Mouse (Mus musculus): ENCODE results near the gene Supt20.
"Not testable (repeated sequence)": the region's sequence is repeated elsewhere in the genome, so short reads cannot be mapped to it uniquely, and the experiment has no call there.

Gene Supt20

GRCm38 (mm10) chr3:54699759-54700301, 7.2 kb downstream of the Supt20 start:
- intact Hi-C loops (cut with DNase I): no loop called here

DNA sequence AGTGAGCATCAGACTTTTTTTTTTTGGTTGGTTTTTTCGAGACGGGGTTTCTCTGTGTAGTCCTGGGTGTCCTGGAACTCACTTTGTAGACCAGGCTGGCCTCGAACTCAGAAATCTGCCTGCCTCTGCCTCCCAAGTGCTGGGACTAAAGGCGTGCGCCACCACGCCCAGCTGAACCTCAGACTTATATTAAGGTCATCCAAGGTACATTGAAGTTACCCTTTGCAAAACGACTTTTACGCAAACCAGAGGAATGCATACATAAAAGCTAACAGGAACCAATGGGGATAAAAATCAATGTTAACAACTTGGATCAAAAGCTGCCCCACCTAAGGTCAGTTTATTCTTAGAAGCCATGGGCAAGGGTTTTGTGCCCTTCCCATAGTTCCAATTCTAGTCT, 11.5 kb downstream of the Supt20 start:
- intact Hi-C loops (cut with DNase I): not testable (repeated sequence)

GRCm38 (mm10) chr3:54708972-54709371, 16.4 kb downstream of the Supt20 start:
- intact Hi-C loops (cut with DNase I): no loop called here

GRCm38 (mm10) chr3:54714253-54714652, 21.6 kb downstream of the Supt20 start, which contains the start of gene Gm21958:
TSS of gene Gm21958 (minus strand) at chr3:54714353.
- intact Hi-C loops (cut with DNase I): no loop called here

DNA sequence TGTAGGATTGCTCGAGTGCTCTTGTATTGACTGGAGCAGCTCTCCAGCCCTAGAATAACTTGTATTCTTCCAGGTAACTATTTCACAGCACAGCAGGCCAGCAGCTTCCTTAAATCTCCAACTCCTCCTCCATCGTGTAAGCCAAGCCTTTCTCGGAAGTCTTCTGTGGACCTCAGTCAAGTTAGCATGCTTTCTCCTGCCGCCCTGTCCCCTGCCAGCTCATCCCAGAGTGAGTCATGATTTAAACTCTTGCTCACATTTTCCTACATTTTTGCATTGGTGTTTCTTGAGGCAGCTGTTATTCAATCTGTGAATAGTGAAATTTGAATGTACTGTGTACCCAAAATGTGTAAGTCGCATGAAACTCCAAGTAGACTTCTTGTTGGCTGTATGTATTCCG, 22.9 kb downstream of the Supt20 start:
- intact Hi-C loops (cut with DNase I): no loop called here

- intact Hi-C loops (cut with DNase I): no loop called here
These were observed 24.7 kb downstream of the Supt20 start for GRCm38 (mm10) chr3:54717348-54717747.

DNA sequence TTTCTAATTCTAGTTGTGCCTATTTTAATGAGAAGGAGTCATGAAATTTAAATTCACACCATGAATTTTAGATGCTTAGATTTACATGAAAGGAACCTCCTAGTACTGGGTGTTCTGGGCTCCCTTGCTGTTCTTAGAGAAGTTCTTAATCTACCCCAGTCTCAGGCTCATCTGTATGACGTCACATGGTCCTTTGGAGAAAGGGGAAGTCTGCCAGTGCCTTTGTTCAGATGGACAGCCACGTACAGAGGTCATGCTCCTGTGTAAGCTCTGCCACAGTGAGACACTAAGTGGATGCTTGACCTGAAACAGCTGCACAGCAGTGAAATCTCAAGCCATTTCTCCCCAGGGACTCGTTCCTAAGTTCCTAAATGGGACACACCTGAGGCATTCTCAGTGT, 26.3 kb downstream of the Supt20 start:
- intact Hi-C loops (cut with DNase I): no loop called here

DNA sequence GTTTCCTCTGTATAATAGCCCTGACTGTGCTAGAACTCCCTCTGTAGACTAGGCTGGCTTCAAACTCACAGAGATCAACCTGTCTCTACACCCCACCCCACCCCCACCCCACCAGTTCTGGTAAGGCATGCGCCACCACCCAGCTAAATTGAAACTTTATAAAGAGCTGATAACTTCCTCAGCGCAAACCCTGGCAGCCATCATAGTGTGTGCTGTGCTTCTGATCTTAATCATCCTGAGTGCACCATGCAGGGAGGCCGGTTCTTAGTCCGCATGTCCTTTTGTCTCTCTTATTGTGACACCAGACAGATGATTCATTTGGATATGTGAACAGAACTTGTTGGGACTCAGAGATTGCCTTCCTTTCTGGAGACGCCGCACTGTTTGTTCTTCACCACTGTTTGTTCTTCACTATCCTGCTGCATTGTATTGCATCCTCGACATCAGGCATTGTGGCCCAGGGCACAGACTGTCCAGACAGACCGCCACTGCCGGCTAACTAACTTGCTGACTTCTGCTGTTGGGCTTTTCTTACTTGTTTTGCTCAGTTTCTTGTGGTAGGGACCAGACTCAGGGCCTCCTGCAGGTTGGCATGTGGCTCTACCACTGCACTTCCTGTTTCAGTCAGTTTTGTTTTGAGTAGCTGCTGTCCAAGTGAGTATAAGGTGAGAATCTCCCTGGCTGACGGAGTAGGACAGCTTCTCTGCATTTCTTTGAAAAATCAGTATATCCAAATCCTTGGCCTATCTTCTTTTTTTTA, 31.3 kb downstream of the Supt20 start:
- intact Hi-C loops (cut with DNase I): no loop called here

- intact Hi-C loops (cut with DNase I): no loop called here
These were observed 32.7 kb downstream of the Supt20 start for GRCm38 (mm10) chr3:54725344-54725743.

- intact Hi-C loops (cut with DNase I): no loop called here
These were observed 35.0 kb downstream of the Supt20 start for GRCm38 (mm10) chr3:54727588-54727987.

DNA sequence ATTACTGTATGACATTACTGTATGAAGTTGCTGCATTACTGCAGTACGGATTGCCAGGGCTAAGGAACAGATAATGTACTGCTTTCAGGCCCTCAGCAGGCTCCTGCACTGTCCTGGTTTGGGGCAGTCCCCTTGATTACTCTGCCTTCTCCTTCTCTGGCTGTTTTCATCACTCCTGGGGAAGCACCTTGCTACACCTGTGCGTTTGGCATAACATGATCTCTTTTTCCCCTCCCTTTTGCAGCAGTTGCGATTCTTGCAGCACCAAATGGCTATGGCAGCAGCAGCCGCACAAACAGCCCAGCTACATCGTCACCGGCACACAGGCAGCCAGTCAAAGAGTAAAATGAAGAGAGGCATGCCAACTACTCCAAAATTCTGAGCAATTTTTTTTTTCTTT, 35.5 kb downstream of the Supt20 start:
- intact Hi-C loops (cut with DNase I): no loop called here

GRCm38 (mm10) chr3:54731626-54732150, 39.1 kb downstream of the Supt20 start:
- intact Hi-C loops (cut with DNase I): no loop called here

GRCm38 (mm10) chr3:54732371-54732770, 39.8 kb downstream of the Supt20 start:
- intact Hi-C loops (cut with DNase I): no loop called here

GRCm38 (mm10) chr3:54734411-54735246, 42.0 kb downstream of the Supt20 start:
- intact Hi-C loops (cut with DNase I): loop anchor here (5.0 kb wide), 1 partner anchor 63 kb away; no protein-coding TSS in a partner anchor

DNA sequence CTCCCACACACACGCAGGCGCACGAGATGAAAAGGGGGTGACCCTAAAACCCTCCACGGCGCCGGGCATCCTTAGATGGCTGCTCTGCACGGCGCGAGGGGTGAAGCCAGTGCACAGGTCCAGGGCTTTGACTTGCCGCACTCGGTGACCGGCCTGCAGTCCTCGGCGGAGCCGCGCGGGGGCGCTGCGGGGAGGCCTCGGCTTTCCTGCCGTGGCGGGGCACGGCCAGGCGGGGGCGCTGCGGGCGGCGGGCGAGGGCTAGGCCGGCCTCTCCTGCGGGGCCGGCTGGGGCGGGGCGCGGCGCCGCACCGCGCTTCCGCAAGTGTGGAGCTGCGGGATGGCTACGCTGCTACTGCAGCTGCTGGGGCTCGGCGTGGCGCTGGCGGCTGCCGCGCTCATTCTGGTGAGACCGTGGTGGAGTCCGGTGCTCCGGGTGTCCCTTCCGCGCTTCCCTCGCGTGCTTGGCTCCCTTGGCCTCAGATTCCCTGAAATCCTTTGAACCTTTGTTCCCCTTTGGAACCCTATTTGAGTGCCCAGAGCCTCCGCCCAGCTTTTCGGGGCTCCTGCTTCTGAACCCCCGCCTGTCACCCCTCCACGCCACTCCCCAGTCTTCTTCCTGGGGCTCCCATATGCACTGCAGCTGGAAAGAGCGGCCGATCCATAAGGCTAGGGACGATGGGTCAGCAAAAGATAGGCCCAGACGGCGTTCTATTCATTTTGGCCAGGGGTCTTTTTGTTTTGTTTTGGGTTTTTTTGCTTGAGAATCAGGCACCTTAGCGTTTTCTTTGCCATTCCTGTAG, 42.8 kb downstream of the Supt20 start, which contains the start of the genes Exosc8 and Alg5:
Gene Exosc8, minus strand, starts transcription at position 147 of the 800 bp plus-strand sequence.
Gene Alg5, plus strand, starts transcription at position 293 of the 800 bp plus-strand sequence.
- intact Hi-C loops (cut with DNase I): loop anchor here (5.0 kb wide), 1 partner anchor 62 kb away; no protein-coding TSS in a partner anchor

DNA sequence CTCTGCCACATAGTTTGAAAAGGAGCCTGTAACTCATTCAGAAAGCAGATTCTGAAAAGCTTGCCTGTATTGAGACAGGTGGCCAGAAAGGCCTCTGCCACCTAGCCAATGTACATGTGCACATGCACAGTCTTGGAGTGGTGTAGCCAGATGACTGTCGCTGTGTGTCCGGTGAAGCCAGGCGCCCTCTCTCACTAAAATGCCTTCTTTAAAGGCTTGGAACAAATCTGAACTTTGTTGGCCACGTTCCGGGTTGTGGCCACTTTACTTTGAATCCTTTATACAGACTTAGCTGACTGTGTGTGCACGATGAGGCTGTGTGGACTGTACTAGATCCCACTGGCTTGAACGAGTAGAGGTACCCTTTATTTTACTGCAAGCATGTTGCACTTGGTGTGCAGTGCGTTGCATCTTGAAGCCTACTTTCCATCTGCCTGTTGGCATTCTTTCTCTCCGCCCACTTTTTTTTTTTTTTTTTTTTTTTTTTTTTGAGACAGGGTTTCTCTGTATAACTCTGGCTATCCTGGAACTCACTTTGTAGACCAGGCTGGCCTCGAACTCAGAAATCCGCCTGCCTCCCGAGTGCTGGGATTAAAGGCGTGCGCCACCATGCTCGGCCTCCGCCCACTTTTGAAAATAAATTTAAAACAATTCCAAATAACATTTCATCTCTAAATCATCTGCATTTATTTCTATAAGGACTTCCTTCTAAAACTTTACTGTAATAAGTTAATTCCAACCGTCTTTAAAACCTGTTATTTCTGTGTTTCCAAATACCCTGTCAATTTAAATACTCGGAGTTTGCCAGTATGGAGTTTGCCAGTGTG, 43.7 kb downstream of the Supt20 start:
- intact Hi-C loops (cut with DNase I): loop anchor here (5.0 kb wide), 1 partner anchor 61 kb away; no protein-coding TSS in a partner anchor

- intact Hi-C loops (cut with DNase I): loop anchor here (5.0 kb wide), 1 partner anchor 60 kb away; no protein-coding TSS in a partner anchor
These were observed 44.7 kb downstream of the Supt20 start for GRCm38 (mm10) chr3:54737317-54737716.

DNA sequence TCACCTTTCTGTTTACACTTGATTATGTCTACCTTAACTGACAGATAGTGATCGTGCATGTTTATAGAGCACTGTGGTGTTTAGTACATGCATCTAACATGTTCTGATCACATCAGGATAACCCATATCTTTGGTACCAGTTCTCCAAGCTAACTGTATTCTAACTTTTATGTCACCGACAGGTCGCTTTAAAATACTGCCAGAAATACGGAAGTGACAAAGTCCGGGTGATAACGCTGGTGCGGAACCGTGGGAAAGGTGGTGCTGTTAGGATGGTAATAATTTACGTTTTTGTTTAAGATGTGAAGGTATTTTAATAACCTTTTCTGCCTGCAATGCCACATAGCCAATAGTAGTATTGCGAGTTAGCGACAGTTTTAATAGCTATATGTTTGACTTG, 49.4 kb downstream of the Supt20 start:
- intact Hi-C loops (cut with DNase I): no loop called here

DNA sequence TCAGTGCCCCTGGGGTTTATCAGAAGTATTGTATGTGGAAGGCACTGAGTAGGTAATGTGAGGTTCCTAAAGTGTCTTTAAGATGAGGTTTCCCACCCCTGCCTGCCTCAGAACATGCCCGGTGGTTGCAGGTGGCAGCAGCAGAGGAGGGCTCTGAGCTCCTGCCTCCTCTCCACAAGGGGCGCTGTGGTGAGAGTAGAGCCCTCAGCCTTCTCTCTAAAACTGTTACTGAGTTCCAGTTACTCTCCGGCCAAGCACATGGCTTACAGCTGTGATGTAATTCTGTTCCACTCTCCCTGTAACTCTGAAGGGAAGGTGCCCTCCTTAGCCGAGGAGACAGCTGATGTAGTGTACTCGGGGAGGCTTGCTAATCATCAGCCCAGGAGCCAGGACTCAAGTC, 53.2 kb downstream of the Supt20 start:
- intact Hi-C loops (cut with DNase I): no loop called here

DNA sequence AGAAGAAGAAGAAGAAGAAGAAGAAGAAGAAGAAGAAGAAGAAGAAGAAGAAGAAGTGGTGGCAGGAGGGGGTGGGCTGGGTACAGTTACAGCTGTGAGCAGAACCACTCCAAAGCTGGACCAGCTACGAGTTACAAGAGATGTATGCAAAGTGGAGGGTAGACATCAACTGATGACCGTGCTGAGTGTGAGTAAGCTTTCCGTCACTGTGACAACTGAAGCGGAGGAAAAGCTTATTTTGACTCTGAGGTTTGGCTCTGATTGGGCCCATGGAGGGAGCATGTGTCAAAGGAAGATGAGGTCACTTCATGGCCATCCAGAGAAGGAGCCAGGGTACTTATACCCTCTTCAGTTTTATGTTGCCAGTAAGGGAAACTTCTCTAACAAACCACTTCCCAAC, 60.8 kb downstream of the Supt20 start:
- intact Hi-C loops (cut with DNase I): loop anchor here (5.0 kb wide), 1 partner anchor 44 kb away; no protein-coding TSS in a partner anchor
